Mouse (Mus musculus): ENCODE data around the gene Vmn1r72. TPM values are rescaled to one million over a fixed set of nuclear protein-coding genes. Genes with fewer than 3 reads are reported as not detected.
"Not testable (repeated sequence)": the region's sequence is repeated elsewhere in the genome, so short reads cannot be mapped to it uniquely, and the experiment has no call there.

Gene Vmn1r72
- polyA plus RNA-seq (2015; fragmentation: Nextera tagmentation; extraction: Ambion mirVana) = not detected in 2 replicates

DNA sequence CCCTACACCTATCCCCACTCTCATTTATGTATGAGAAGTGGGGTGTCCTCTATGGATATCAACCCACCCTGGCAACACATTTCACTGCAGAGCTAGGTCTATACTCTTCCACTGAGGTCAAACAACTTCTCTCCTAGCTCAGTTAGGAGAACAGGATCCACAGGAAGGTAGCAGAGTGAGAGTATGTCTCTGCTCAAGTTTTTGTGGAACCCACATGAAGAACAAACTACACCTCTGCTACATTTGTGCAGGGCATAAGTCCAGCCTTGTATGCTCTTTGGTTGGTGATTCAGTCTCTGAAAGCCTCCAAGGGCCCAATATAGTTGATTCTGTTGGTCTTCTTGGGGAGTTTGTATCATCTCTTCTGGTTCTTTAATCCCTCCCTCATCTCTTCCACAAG is at the start of gene Vmn1r72:
Vmn1r72 (minus strand) TSS at position 101 of the 400 bp plus-strand sequence.
- H3K4me2 ChIP-seq; H3K9ac ChIP-seq; H3K27me3 ChIP-seq; H3K4me1 ChIP-seq; H3K9me3 ChIP-seq (replicated peaks); H3K27ac ChIP-seq; H3K36me3 ChIP-seq; ATAC-seq (replicated peaks; ENCODE audit: low FRiP score); H3K4me3 ChIP-seq (replicated peaks): not testable (repeated sequence)

DNA sequence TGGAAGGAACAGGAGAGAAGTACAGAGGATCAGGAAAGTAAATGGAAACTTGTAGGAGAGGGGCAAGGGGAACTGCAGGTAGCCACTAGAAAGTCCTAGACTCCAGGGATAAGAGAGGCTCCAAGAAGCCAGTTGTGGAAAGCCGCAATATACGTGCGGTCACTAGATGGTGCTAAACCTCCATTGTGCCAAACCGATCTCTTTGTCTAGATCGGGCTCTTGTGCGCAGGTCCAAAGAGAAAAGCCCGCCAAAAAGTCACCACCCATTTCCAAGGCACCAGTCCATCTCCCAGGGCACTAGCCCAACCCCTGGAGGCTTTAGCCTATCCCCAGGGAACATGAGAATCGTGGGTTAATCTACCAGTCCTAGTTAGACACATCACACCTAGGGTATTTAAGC is 62.9 kb downstream of the Vmn1r72 start:
- not testable (repeated sequence) for ATAC-seq (replicated peaks; ENCODE audit: low FRiP score); H3K27me3 ChIP-seq; H3K4me2 ChIP-seq; H3K9ac ChIP-seq; H3K9me3 ChIP-seq (replicated peaks); H3K36me3 ChIP-seq; H3K4me1 ChIP-seq; H3K27ac ChIP-seq; H3K4me3 ChIP-seq (replicated peaks)
- WGBS = 9% methylated on average over 8 of the region's 8 CpGs

Other genes with a start within 250 kb of the Vmn1r72 start
- gene Zscan4-ps2, start 165.8 kb downstream of the Vmn1r72 start, polyA plus RNA-seq (2015; fragmentation: Nextera tagmentation; extraction: Ambion mirVana) = not detected in 2 replicates
- gene Zscan4-ps3, start 70.8 kb downstream of the Vmn1r72 start, polyA plus RNA-seq (2015; fragmentation: Nextera tagmentation; extraction: Ambion mirVana) = not detected in 2 replicates
- gene Vmn1r73, start 50.1 kb upstream of the Vmn1r72 start, polyA plus RNA-seq (2015; fragmentation: Nextera tagmentation; extraction: Ambion mirVana) = not detected in 2 replicates
- not detected in 2 replicates for gene Vmn1r74, start 153.8 kb upstream of the Vmn1r72 start, polyA plus RNA-seq (2015; fragmentation: Nextera tagmentation; extraction: Ambion mirVana)
- not detected in 2 replicates for gene Vmn1r75, start 194.5 kb upstream of the Vmn1r72 start, polyA plus RNA-seq (2015; fragmentation: Nextera tagmentation; extraction: Ambion mirVana)

Measured in kidney, embryonic 15.5 days (tissue).